Mouse (Mus musculus) limb, embryonic 10.5 days (tissue): ENCODE results near the gene Defb39. TPM values are rescaled to one million over a fixed set of nuclear protein-coding genes. Genes with fewer than 3 reads are reported as not detected.

Experiments
- DNase-seq: peaks from one replicate; pipeline ENCODE4 v3.0.0-alpha.2; 2017; ENCODE audit warnings: low spot score
- H3K27ac ChIP-seq: fragments of 300-500 bp; sonication (generic); 2 replicates; pipeline ENCODE4 v1.5.1; 2016; ENCODE audit warnings: mild to moderate bottlenecking
- H3K27me3 ChIP-seq: fragments of 300-500 bp; sonication (generic); 2 replicates; pipeline ENCODE4 v1.6.1; 2016; ENCODE audit warnings: low read depth, mild to moderate bottlenecking; ENCODE audit not compliant: poor library complexity, severe bottlenecking
- H3K36me3 ChIP-seq: fragments of 300-500 bp; sonication (generic); 2 replicates; pipeline ENCODE4 v1.6.1; 2016; ENCODE audit warnings: mild to moderate bottlenecking, moderate library complexity
- H3K4me1 ChIP-seq: fragments of 300-500 bp; sonication (generic); 2 replicates; pipeline ENCODE4 v1.6.1; 2016
- H3K4me3 ChIP-seq: fragments of 300-500 bp; sonication (generic); 2 replicates; pipeline ENCODE4 v1.5.1; 2016; ENCODE audit warnings: mild to moderate bottlenecking, moderate library complexity
- H3K9me3 ChIP-seq: fragments of 300-500 bp; sonication (generic); replicated peaks from 2 replicates; pipeline ENCODE4 v1.6.1; 2016; ENCODE audit warnings: mild to moderate bottlenecking
- WGBS: fragments of 180-500 bp; shearing (Covaris S2); methylation state at CpG from one replicate; pipeline ENCODE4 v1.1.7; 2016; 5-methylcytosine and 5-hydroxymethylcytosine counted together
- polyA plus RNA-seq: library from polyadenylated mRNA; unstranded; fragments of >200 nt; fragmentation: Nextera tagmentation; extraction: Ambion mirVana; gene quantifications from 2 replicates; pipeline ENCODE4 v1.2.1, GENCODE M21; 2016

Gene Defb39
- polyA plus RNA-seq: not detected in 2 replicates

DNA sequence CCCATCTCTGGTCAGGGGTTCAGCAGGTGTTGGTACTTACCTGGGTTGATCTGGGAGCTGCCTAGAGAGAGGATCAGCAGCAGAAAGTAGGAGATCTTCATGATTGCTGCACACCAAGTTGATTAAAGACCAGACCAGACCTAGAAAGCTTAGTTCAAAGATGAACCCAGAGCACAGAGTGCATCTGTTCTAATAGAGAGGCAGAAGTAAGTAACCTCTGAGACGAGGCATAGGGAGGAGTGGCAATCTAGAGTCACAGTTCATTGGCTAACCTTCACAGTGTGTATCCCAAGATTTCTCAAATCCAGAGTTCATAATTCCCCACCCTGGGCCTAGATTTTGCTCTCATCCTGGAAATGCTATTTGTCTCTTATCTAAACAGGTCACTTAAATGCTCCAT, at the start of gene Defb39:
Gene Defb39 (minus strand): TSS at position 101 of the 400 bp plus-strand sequence.
- no peaks in the 10 kb centered on the region for H3K27me3 ChIP-seq
- no peak within 1 kb of the TSS for H3K4me3 ChIP-seq
- 79% methylated on average over 1 of the region's 1 CpGs for WGBS
- H3K27ac ChIP-seq: no peak within 1 kb of the TSS
- no peaks in the 10 kb centered on the region for H3K4me1 ChIP-seq
- H3K36me3 ChIP-seq: no peaks in the 10 kb centered on the region
- DNase-seq: no peak
- H3K9me3 ChIP-seq: peaks cover 3% of the 10 kb centered on the region; the same call in 1 of the 2 replicates

DNA sequence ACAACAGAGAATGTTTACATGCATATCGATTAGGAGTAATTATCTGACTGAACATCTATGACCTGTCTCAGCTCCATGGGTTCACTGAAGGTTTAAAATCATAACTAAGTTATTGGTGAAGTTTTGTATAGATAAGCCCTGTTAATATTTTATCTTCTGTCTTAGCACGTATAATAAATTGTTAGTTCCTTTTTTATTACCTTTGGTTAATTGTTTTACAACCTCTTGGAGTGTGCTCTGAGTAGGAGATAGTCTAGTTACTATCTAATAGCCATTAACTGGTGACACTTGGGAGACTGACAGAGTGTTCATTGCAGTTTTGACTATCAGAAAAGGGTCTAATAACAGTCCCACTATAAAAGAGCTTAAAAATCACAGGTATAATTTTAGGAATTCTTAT, 1.4 kb upstream of the Defb39 start:
- WGBS: 73% methylated on average over 2 of the region's 2 CpGs
- H3K27me3 ChIP-seq: no peaks in the 10 kb centered on the region
- H3K4me3 ChIP-seq: no peak overlapping the region
- H3K27ac ChIP-seq: no peak overlapping the region
- no peaks in the 10 kb centered on the region for H3K4me1 ChIP-seq
- H3K9me3 ChIP-seq: peaks cover 3% of the 10 kb centered on the region; the same call in 1 of the 2 replicates
- H3K36me3 ChIP-seq: no peaks in the 10 kb centered on the region
- no peak for DNase-seq

DNA sequence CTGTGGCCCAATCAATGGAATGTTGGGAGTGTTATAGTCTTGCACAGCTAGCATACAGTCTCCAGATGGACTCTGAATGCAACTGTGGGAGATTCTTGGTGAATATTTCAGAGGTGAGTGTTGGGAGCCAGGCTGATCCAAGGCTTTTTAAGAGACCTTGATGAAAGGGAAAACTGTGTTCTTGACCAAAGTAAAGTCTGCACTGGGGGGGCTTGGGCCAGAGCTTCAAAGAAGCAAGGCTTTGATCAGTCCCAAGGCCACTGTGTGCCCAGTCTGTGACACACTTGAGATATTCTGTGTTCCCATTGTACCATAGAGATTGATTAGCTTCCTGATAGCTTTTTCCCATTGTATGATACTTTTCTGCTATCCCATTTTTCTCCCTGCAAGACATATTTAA, 1.7 kb downstream of the Defb39 start:
- Histone ChIP-seq H3K4me3 (no peak overlapping the region), H3K4me1 (no peaks in the 10 kb centered on the region), H3K27ac (no peak overlapping the region), H3K27me3 (no peaks in the 10 kb centered on the region), H3K36me3 (no peaks in the 10 kb centered on the region), H3K9me3 (peaks cover 3% of the 10 kb centered on the region; the same call in 1 of the 2 replicates)
- DNase-seq: no peak

DNA sequence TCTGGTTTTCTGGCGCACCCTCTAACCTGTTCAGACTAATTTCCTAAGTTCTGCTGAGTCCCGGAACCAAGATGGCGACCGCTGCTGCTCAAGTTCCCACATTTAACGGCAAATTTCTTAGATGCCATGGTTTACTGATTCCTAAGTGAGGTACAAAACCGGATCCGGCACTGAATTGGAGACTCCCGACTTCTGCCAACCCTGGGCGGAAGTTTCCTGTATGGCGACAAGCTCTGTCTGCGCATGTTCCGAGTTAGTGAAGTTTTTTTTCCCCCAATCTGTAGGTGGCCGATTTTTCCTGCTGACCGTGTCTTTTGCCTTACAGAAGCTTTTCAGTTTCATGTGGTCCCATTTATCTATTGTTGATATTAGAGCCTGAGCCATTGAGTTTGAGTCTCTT, 19.4 kb downstream of the Defb39 start:
- 94% methylated on average over 14 of the region's 14 CpGs for WGBS

DNA sequence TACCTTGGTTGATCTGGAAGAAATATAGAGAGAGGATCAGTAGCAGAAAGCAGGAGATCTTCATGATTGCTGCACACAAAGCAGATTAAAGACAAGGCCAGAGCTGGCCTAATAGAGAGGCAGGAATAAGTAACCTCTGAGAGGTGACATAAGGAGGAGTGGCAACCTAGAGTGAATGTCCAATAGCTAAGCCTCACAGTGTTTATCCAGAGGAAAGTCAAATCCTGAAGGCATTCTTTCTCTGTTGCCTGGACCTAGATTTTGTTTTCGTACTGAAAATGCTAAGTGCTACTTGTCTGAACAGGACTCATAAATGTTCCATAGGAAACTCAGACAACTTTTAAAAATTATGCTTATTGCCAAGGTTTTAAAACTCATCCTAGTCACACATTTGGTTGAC, 38.1 kb downstream of the Defb39 start, which contains the start of gene Defb38:
Gene Defb38 (minus strand): TSS at position 101 of the 400 bp plus-strand sequence.
- 90% methylated on average over 1 of the region's 1 CpGs for WGBS
- Histone ChIP-seq H3K4me1 (no peaks in the 10 kb centered on the region), H3K27ac (no peak within 1 kb of the TSS), H3K27me3 (no peaks in the 10 kb centered on the region), H3K9me3 (no peaks in the 10 kb centered on the region), H3K4me3 (no peak within 1 kb of the TSS), H3K36me3 (no peaks in the 10 kb centered on the region)
- no peak for DNase-seq

More for the DNA sequence above, 19.4 kb downstream of the Defb39 start:
- no peaks in the 10 kb centered on the region for H3K27me3 ChIP-seq
- no peak overlapping the region for H3K27ac ChIP-seq
- no peak for DNase-seq
- H3K9me3 ChIP-seq: no peaks in the 10 kb centered on the region
- H3K36me3 ChIP-seq: no peaks in the 10 kb centered on the region
- no peak overlapping the region for H3K4me3 ChIP-seq
- no peaks in the 10 kb centered on the region for H3K4me1 ChIP-seq

Other genes starting within 250 kb of the Defb39 start
- not detected in 2 replicates for gene Defb40, start 86.6 kb downstream of the Defb39 start, polyA plus RNA-seq
- not detected in 2 replicates for gene Defb37, start 73.8 kb downstream of the Defb39 start, polyA plus RNA-seq
- gene Defb38, start 38.2 kb downstream of the Defb39 start, polyA plus RNA-seq: not detected in 2 replicates
- not detected in 2 replicates for gene Defb12, start 50.0 kb upstream of the Defb39 start, polyA plus RNA-seq
- not detected in 2 replicates for gene Defb34, start 58.9 kb upstream of the Defb39 start, polyA plus RNA-seq
- gene Gm45826, start 76.0 kb upstream of the Defb39 start, polyA plus RNA-seq: not detected in 2 replicates
- gene Defb14, start 129.5 kb upstream of the Defb39 start, polyA plus RNA-seq: not detected in 2 replicates
- gene Defb4, start 133.9 kb upstream of the Defb39 start, polyA plus RNA-seq: not detected in 2 replicates
- gene Defb6, start 160.7 kb upstream of the Defb39 start, polyA plus RNA-seq: not detected in 2 replicates
- not detected in 2 replicates for gene Defb46, start 175.1 kb upstream of the Defb39 start, polyA plus RNA-seq
- gene Defb5, start 182.8 kb upstream of the Defb39 start, polyA plus RNA-seq: not detected in 2 replicates
- gene Defb3, start 228.6 kb upstream of the Defb39 start, polyA plus RNA-seq: not detected in 2 replicates